Mouse (Mus musculus) forebrain, embryonic 16.5 days (tissue): ENCODE results near the gene Crls1. TPM values are rescaled to one million over a fixed set of nuclear protein-coding genes. Genes with fewer than 3 reads are reported as not detected.
A peak's percentile ranks its signal among the peaks of the same experiment; 100 is the strongest.

ENCODE experiments used
- ATAC-seq: fragments of 200-750 bp; cut with Nextera tagmentation; 2 replicates; pipeline ENCODE4 v1.8.0; 2017; ENCODE audit warnings: mild to moderate bottlenecking, moderate library complexity
- H3K27ac ChIP-seq: fragments of 300-500 bp; sonication (generic); 2 replicates; pipeline ENCODE4 v1.5.1; 2014; ENCODE audit warnings: low read length, control low read depth
- H3K27me3 ChIP-seq: fragments of 300-500 bp; sonication (generic); replicated peaks from 2 replicates; pipeline ENCODE4 v1.6.1; 2014; ENCODE audit warnings: low read length; ENCODE audit not compliant: control insufficient read depth, insufficient read depth
- H3K36me3 ChIP-seq: fragments of 300-500 bp; sonication (generic); 2 replicates; pipeline ENCODE4 v1.6.1; 2014; ENCODE audit not compliant: control insufficient read depth, insufficient read depth
- H3K4me1 ChIP-seq: fragments of 300-500 bp; sonication (generic); replicated peaks from 2 replicates; pipeline ENCODE4 v1.6.1; 2014; ENCODE audit warnings: low read length; ENCODE audit not compliant: control insufficient read depth, insufficient read depth
- H3K4me2 ChIP-seq: fragments of 300-500 bp; sonication (generic); 2 replicates; pipeline ENCODE4 v1.6.1; 2014; ENCODE audit warnings: mild to moderate bottlenecking, low read length, control low read depth
- H3K4me3 ChIP-seq: fragments of 300-500 bp; sonication (generic); replicated peaks from 2 replicates; pipeline ENCODE4 v1.5.1; 2014; ENCODE audit warnings: mild to moderate bottlenecking, low read length, control low read depth
- H3K9ac ChIP-seq: fragments of 300-500 bp; sonication (generic); replicated peaks from 2 replicates; pipeline ENCODE4 v1.6.1; 2014; ENCODE audit warnings: low read depth, low read length, control low read depth
- H3K9me3 ChIP-seq: fragments of 300-500 bp; sonication (generic); 2 replicates; pipeline ENCODE4 v1.6.1; 2016; ENCODE audit warnings: low read length; ENCODE audit not compliant: control insufficient read depth
- WGBS: fragments of 180-500 bp; shearing (Covaris S2); extraction: QIAGEN DNeasy Blood & Tissue Kit; methylation state at CpG from one replicate; pipeline ENCODE4 v1.1.7; 2014; 5-methylcytosine and 5-hydroxymethylcytosine counted together
- polyA plus RNA-seq: library from polyadenylated mRNA; unstranded; fragments of >200 nt; fragmentation: Nextera tagmentation; extraction: Ambion mirVana; gene quantifications from 2 replicates; pipeline ENCODE4 v1.2.1, GENCODE M21; 2015

Crls1 gene
- polyA plus RNA-seq, 1 experiment from 2014 or later: 7.2 TPM

DNA sequence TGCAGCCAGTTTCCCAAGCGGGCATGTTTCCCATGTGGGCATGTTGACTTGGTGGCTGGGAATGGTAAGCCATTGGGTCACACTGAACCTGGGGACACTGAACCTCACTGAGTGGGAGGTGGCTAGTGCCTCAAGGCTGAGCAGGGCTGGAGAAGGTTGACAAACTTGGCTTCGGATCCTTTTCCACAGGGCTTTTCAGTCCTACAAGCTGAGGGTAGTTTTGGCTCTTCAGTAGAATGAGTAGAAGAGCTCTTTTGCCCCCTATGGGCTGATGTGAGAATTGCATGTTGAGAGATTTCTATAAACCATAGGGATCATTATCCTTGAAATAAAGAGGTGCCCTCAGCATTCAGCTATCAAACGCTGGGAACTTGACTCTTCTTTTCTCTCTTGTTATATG lies 57.0 kb downstream of the Crls1 start:
- H3K27ac ChIP-seq: no peak overlapping the region
- H3K9ac ChIP-seq: no peak overlapping the region
- ATAC-seq: peak; percentile 62; the same call in 1 of the 2 replicates
- H3K4me2 ChIP-seq: no peak overlapping the region
- no peaks in the 10 kb centered on the region for H3K9me3 ChIP-seq
- H3K27me3 ChIP-seq: no peaks in the 10 kb centered on the region
- H3K4me3 ChIP-seq: no peak overlapping the region
- WGBS: 36% methylated on average over 3 of the region's 3 CpGs
- no peaks in the 10 kb centered on the region for H3K36me3 ChIP-seq
- no peaks in the 10 kb centered on the region for H3K4me1 ChIP-seq

DNA sequence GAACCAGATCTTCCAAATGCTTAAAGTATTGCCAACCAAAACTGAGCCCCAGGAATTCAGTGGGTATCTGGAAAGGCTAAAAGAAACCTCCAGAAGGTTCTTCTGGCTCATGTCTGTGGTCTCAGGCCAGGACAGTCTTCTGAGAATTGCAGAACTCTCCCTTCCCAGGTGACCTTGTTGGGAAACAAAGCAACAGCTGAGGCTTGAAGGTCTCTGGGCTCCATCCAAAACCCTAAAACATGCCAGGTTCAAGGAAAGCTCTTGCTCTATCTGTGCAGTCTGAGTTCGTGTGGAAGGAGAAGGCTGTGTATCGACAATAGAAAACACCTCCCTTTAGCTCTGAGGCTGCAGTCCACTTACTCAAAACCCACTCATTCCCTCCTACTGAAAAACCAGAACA lies 58.5 kb downstream of the Crls1 start:
- no peak for ATAC-seq
- H3K36me3 ChIP-seq: no peaks in the 10 kb centered on the region
- no peak overlapping the region for H3K9ac ChIP-seq
- no peak overlapping the region for H3K4me2 ChIP-seq
- WGBS: 69% methylated on average over 2 of the region's 2 CpGs
- no peaks in the 10 kb centered on the region for H3K4me1 ChIP-seq
- no peaks in the 10 kb centered on the region for H3K27me3 ChIP-seq
- no peaks in the 10 kb centered on the region for H3K9me3 ChIP-seq
- no peak overlapping the region for H3K27ac ChIP-seq
- no peak overlapping the region for H3K4me3 ChIP-seq

GRCm38 (mm10) chr2:132906763-132907162 lies 60.3 kb downstream of the Crls1 start:
- WGBS: 30% methylated on average over 8 of the region's 8 CpGs
- no peak overlapping the region for H3K4me2 ChIP-seq
- H3K9ac ChIP-seq: no peak overlapping the region
- no peaks in the 10 kb centered on the region for H3K9me3 ChIP-seq
- no peak for ATAC-seq
- H3K27ac ChIP-seq: no peak overlapping the region
- H3K36me3 ChIP-seq: no peaks in the 10 kb centered on the region
- no peak overlapping the region for H3K4me3 ChIP-seq
- no peaks in the 10 kb centered on the region for H3K27me3 ChIP-seq
- no peaks in the 10 kb centered on the region for H3K4me1 ChIP-seq

DNA sequence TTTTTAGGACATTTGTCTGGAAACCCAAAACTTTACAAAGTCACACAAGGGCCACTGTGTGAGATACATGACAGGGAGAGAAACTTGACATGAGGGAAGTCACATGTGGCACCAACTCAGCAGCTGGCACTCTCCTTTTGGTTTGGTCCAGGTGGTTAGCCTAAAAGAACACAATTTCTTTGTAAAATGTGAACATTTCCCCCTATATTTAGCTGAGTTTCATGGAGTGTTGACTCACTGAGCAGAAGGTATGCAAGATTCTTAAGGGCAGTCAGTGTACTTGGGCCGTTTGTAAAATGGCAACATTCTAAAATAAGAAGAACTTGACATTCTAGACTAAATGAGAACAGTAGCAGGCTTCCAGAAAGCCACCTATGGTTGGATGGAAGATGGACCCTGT lies 68.3 kb downstream of the Crls1 start:
- no peaks in the 10 kb centered on the region for H3K4me1 ChIP-seq
- H3K4me2 ChIP-seq: no peak overlapping the region
- no peaks in the 10 kb centered on the region for H3K36me3 ChIP-seq
- no peak overlapping the region for H3K27ac ChIP-seq
- no peak overlapping the region for H3K4me3 ChIP-seq
- 69% methylated on average over 1 of the region's 1 CpGs for WGBS
- no peaks in the 10 kb centered on the region for H3K9me3 ChIP-seq
- no peaks in the 10 kb centered on the region for H3K27me3 ChIP-seq
- H3K9ac ChIP-seq: no peak overlapping the region
- ATAC-seq: no peak

Other genes starting within 250 kb of the Crls1 start
- gene Shld1, start 159.7 kb upstream of the Crls1 start, polyA plus RNA-seq: 21.6 and 22.0 TPM in 2 replicates
- gene Chgb, start 65.4 kb upstream of the Crls1 start, polyA plus RNA-seq: 40.6 and 48.8 TPM in 2 replicates
- gene Trmt6, start 30.6 kb upstream of the Crls1 start, polyA plus RNA-seq: 28.4 TPM in 2 replicates
- gene Mcm8, start 30.5 kb upstream of the Crls1 start, polyA plus RNA-seq: 8.8 and 9.2 TPM in 2 replicates
- 0.22 and 0.25 TPM in 2 replicates for gene Lrrn4, start 34.2 kb downstream of the Crls1 start, polyA plus RNA-seq
- gene Fermt1, start 99.2 kb downstream of the Crls1 start, polyA plus RNA-seq: not detected in 2 replicates